Mouse (Mus musculus) embryonic facial prominence, embryonic 12.5 days (tissue): ENCODE data around the gene Entpd1. TPM values are rescaled to one million over a fixed set of nuclear protein-coding genes. Genes with fewer than 3 reads are reported as not detected.
A peak's percentile ranks its signal among the peaks of the same experiment; 100 is the strongest.

Experiments
- ATAC-seq: fragments of 200-750 bp; cut with Nextera tagmentation; 2 replicates; pipeline ENCODE4 v1.8.0; 2017; ENCODE audit not compliant: insufficient number of reproducible peaks, insufficient read depth, low FRiP score, low TSS enrichment
- H3K27ac ChIP-seq: fragments of 300-500 bp; sonication (generic); 2 replicates; pipeline ENCODE4 v1.5.1; 2016; ENCODE audit warnings: mild to moderate bottlenecking
- H3K27me3 ChIP-seq: fragments of 300-500 bp; sonication (generic); 2 replicates; pipeline ENCODE4 v1.6.1; 2016; ENCODE audit warnings: mild to moderate bottlenecking, moderate library complexity
- H3K36me3 ChIP-seq: fragments of 300-500 bp; sonication (generic); 2 replicates; pipeline ENCODE4 v1.6.1; 2016; ENCODE audit warnings: mild to moderate bottlenecking
- H3K4me1 ChIP-seq: fragments of 300-500 bp; sonication (generic); 2 replicates; pipeline ENCODE4 v1.6.1; 2016
- H3K4me2 ChIP-seq: fragments of 300-500 bp; sonication (generic); replicated peaks from 2 replicates; pipeline ENCODE4 v1.6.1; 2016; ENCODE audit warnings: mild to moderate bottlenecking, moderate library complexity
- H3K4me3 ChIP-seq: fragments of 300-500 bp; sonication (generic); 2 replicates; pipeline ENCODE4 v1.5.1; 2016; ENCODE audit warnings: mild to moderate bottlenecking
- H3K9ac ChIP-seq: fragments of 300-500 bp; sonication (generic); 2 replicates; pipeline ENCODE4 v1.6.1; 2016; ENCODE audit warnings: mild to moderate bottlenecking, moderate library complexity
- H3K9me3 ChIP-seq: fragments of 300-500 bp; sonication (generic); 2 replicates; pipeline ENCODE4 v1.6.1; 2016; ENCODE audit warnings: mild to moderate bottlenecking, moderate library complexity
- WGBS: fragments of 180-500 bp; shearing (Covaris S2); methylation state at CpG from one replicate; pipeline ENCODE4 v1.1.7; 2016; 5-methylcytosine and 5-hydroxymethylcytosine counted together
- polyA plus RNA-seq: library from polyadenylated mRNA; unstranded; fragments of >200 nt; fragmentation: Nextera tagmentation; extraction: Ambion mirVana; gene quantifications from 2 replicates; pipeline ENCODE4 v1.2.1, GENCODE M21; 2016

Entpd1 gene
- polyA plus RNA-seq, 1 experiment from 2014 or later = 7.4 TPM

DNA sequence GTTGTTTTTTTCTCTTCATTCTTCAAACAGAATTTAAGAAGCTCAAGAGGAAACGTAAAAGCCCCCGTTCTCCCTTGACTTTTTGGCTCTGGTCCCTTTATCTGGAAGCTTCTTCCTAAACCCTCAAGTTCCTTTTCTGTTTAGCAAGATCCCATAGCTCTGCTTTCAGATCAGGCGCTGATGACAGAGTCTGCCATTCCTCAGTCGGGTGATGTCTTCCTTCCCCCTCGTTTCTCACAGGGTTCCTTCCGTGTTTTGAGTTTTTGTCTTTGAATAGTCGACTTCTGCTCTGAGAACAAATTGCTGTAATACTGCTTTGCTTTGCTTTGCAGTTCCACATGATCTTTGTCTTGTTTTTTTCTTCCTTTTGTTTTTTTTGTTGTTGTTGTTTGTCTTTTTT, 18.4 kb downstream of the Entpd1 start:
- no peak overlapping the region for H3K4me2 ChIP-seq
- 77% methylated on average over 7 of the region's 7 CpGs for WGBS
- no peaks in the 10 kb centered on the region for H3K9me3 ChIP-seq
- H3K4me3 ChIP-seq = no peak overlapping the region
- H3K27ac ChIP-seq = no peak overlapping the region
- H3K27me3 ChIP-seq = no peaks in the 10 kb centered on the region
- H3K36me3 ChIP-seq = no peaks in the 10 kb centered on the region
- no peak overlapping the region for H3K9ac ChIP-seq
- H3K4me1 ChIP-seq = no peaks in the 10 kb centered on the region
- no peak for ATAC-seq

DNA sequence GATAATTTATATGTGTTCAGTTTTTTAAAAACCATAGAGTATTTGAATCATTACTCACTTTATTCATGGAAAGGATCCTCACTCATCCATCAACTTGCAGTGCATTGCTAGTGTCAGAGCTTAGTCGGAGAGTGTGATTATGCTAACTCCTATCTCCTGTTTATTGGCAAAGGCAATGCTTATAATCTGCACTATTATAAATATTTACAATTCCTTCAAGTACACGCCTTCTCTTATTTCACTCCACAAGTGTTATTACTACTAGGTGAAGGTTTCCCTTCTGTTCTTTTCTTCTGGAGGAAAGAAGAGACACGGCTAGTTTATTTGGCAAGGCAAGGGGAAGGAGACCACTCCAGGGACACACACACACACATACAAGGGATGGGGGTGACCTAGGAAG, 20.0 kb downstream of the Entpd1 start:
- Histone ChIP-seq H3K4me3 (no peak overlapping the region), H3K9me3 (no peaks in the 10 kb centered on the region), H3K9ac (no peak overlapping the region), H3K36me3 (no peaks in the 10 kb centered on the region), H3K4me2 (no peak overlapping the region), H3K4me1 (no peaks in the 10 kb centered on the region), H3K27ac (no peak overlapping the region), H3K27me3 (no peaks in the 10 kb centered on the region)
- ATAC-seq = no peak
- WGBS = 74% methylated on average over 3 of the region's 3 CpGs

DNA sequence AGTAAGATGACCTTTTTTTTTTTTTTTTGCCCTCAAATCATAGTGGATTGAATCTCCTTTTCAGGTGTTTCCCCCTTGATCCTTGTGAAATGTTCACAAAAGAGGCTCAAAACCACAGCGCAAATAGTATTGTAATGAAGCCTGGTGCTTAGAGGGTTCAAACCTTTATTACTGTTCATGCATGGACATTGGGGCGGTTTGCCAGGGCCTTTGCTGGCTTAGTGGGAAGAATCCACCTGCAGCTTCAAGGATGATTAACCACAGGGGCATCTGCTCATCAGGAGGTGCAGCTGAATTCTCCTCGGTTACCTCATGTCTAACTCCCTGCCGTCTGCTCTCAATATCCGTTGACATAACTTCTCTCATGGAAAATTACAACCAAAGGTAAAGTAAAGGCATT, 20.5 kb downstream of the Entpd1 start:
- H3K27ac ChIP-seq = no peak overlapping the region
- ATAC-seq = no peak
- no peaks in the 10 kb centered on the region for H3K4me1 ChIP-seq
- no peak overlapping the region for H3K4me2 ChIP-seq
- no peaks in the 10 kb centered on the region for H3K27me3 ChIP-seq
- no peak overlapping the region for H3K9ac ChIP-seq
- H3K9me3 ChIP-seq = no peaks in the 10 kb centered on the region
- H3K4me3 ChIP-seq = no peak overlapping the region
- H3K36me3 ChIP-seq = no peaks in the 10 kb centered on the region
- 88% methylated on average over 5 of the region's 5 CpGs for WGBS

DNA sequence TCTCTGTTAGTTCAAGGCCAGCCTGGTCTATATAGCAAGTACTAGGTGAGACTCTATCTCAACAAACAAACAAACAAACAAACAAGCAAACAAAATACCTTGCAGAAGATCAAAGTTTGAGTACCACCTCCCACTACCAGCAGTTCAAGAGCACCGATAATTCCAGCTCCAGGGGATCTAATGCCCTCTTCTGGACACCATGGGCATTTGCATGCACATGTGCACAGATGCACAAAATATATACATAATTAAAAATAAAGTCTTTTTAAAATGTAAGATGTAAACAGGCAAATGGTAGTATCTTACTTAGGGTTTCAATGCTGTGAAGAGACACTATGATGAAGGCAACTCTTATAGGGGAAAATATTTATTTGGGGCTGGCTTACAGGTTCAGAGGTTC, 21.0 kb downstream of the Entpd1 start:
- H3K9ac ChIP-seq = no peak overlapping the region
- no peak overlapping the region for H3K4me3 ChIP-seq
- ATAC-seq = no peak
- H3K27ac ChIP-seq = no peak overlapping the region
- H3K9me3 ChIP-seq = no peaks in the 10 kb centered on the region
- H3K4me2 ChIP-seq = no peak overlapping the region
- H3K4me1 ChIP-seq = no peaks in the 10 kb centered on the region
- no peaks in the 10 kb centered on the region for H3K27me3 ChIP-seq
- WGBS = 54% methylated on average over 1 of the region's 1 CpGs
- H3K36me3 ChIP-seq = no peaks in the 10 kb centered on the region

DNA sequence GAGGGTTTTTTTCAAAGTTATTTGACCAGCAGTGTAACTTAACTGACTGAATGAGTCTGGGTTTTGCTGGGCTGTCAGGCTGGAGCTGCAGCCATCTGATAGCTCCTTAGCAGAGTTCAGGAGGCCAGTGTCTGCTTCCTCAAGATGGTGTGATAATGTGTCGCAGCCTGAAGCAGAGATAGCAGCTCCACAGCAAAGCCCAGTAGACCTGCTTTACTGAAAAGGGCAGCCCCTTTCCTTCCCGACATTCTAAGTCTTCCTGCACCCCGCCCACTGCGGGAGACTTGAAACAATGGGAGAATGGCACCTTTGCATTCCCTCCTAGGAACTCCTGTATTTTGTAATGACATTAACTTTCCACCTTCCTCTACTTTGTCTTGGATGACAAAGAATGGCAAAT, 24.9 kb downstream of the Entpd1 start:
- no peak overlapping the region for H3K4me3 ChIP-seq

DNA sequence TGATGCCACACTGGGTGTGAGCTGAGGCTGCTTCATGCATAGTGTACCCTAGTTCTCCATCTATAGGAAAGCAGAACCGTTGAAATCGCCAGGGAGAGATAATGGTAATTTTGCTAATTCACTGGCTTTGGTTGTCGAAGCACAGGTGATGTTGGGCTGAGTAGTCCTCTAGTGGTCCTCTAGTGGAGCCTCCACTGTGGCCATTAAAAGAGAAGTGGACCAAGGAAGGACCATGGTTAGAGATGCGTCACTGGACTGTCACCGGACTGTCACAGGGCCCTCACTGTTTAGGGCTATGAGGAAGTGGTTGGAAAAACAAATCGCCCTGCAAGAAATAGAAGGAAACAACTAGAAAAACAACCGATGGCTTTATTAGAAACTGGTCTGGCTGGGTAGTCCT, 25.4 kb downstream of the Entpd1 start:
- Histone ChIP-seq H3K4me2 (no peak overlapping the region), H3K9ac (no peak overlapping the region), H3K9me3 (no peaks in the 10 kb centered on the region), H3K4me1 (no peaks in the 10 kb centered on the region), H3K27me3 (no peaks in the 10 kb centered on the region), H3K27ac (no peak overlapping the region), H3K4me3 (no peak overlapping the region), H3K36me3 (no peaks in the 10 kb centered on the region)
- no peak for ATAC-seq
- 90% methylated on average over 7 of the region's 7 CpGs for WGBS

More for the DNA sequence above, 24.9 kb downstream of the Entpd1 start:
- no peak overlapping the region for H3K9ac ChIP-seq
- no peaks in the 10 kb centered on the region for H3K4me1 ChIP-seq
- no peaks in the 10 kb centered on the region for H3K36me3 ChIP-seq
- no peaks in the 10 kb centered on the region for H3K9me3 ChIP-seq
- H3K4me2 ChIP-seq = no peak overlapping the region
- H3K27me3 ChIP-seq = no peaks in the 10 kb centered on the region
- ATAC-seq = no peak
- no peak overlapping the region for H3K27ac ChIP-seq
- WGBS = 55% methylated on average over 4 of the region's 4 CpGs

DNA sequence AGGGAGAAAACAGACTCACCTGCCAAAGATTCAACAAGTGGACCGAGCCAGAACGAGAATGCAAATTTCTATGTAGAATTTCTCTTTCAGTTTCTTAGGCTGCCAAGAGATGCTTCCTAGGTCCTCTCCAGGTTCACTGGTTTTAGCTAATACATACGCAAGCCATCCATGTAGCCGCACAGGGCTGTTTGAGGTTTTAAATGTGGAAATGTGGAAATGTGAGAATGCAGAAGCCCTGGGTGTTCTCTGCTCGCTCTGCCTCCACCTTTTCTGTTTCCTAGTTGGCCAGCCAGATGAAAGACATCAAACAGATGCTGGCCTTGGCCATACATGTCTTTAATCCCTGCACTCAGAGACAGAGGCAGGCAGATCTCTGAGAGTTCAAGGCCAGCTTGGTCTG, 26.4 kb downstream of the Entpd1 start:
- no peak for ATAC-seq
- WGBS = 84% methylated on average over 5 of the region's 5 CpGs
- H3K27ac ChIP-seq = no peak overlapping the region
- H3K4me3 ChIP-seq = no peak overlapping the region
- H3K4me2 ChIP-seq = no peak overlapping the region
- H3K36me3 ChIP-seq = no peaks in the 10 kb centered on the region
- H3K9me3 ChIP-seq = no peaks in the 10 kb centered on the region
- no peaks in the 10 kb centered on the region for H3K27me3 ChIP-seq
- no peaks in the 10 kb centered on the region for H3K4me1 ChIP-seq
- H3K9ac ChIP-seq = no peak overlapping the region

DNA sequence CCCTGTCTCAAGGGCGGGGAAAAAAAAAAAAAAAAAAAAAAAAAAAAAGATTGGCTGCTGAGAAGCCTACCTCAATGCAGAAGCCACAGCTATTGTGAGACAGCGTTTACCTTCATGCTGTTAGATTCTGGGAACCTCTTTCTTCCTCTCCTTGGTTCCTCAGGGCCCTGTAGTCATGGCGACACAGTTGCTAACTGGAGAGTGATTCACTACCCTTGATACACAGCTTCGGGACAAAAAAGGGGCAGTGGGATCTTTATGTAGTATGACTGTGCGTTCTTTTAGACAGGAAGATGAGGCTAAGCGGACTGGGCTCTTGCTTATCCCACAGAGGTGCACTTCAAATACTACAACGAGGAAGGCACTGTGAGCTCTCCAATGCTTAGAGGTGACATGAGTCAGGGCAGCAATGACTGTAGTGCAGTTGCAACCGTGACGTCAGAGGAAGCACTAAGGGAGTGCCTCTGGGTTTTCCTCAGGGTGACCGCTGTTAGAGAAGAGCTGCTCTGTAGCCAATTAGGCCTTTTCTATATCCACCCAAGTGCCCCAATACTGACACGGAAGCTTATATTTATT, 27.7 kb downstream of the Entpd1 start:
- H3K9ac ChIP-seq = no peak overlapping the region
- H3K4me3 ChIP-seq = no peak overlapping the region
- 84% methylated on average over 11 of the region's 11 CpGs for WGBS
- no peaks in the 10 kb centered on the region for H3K4me1 ChIP-seq
- H3K9me3 ChIP-seq = no peaks in the 10 kb centered on the region
- no peak overlapping the region for H3K27ac ChIP-seq
- no peaks in the 10 kb centered on the region for H3K36me3 ChIP-seq
- H3K27me3 ChIP-seq = no peaks in the 10 kb centered on the region
- no peak overlapping the region for H3K4me2 ChIP-seq
- no peak for ATAC-seq

DNA sequence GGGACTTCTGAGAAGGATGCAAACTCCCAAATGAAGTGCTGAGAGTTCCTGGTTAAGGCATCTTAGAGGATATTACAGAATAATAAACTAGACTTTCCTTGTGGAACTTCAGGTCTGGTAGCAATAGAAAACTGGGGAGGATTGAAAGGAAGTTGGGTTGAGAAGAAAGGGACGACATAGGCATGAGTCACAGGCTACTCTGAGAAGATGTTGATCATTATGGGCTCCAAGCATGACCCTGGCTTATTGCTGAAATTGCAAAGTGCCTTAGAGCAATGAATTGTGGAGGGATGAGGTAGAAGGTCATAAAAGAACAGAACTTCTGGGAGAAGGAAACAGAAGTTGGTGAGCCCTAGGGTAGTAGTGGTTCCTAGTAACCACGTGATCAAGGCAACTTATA, 28.6 kb downstream of the Entpd1 start:
- no peak overlapping the region for H3K27ac ChIP-seq
- H3K27me3 ChIP-seq = no peaks in the 10 kb centered on the region
- no peaks in the 10 kb centered on the region for H3K4me1 ChIP-seq
- H3K9ac ChIP-seq = no peak overlapping the region
- WGBS = 82% methylated on average over 2 of the region's 2 CpGs
- ATAC-seq = no peak
- H3K4me3 ChIP-seq = no peak overlapping the region
- H3K9me3 ChIP-seq = no peaks in the 10 kb centered on the region
- H3K36me3 ChIP-seq = no peaks in the 10 kb centered on the region
- H3K4me2 ChIP-seq = no peak overlapping the region

DNA sequence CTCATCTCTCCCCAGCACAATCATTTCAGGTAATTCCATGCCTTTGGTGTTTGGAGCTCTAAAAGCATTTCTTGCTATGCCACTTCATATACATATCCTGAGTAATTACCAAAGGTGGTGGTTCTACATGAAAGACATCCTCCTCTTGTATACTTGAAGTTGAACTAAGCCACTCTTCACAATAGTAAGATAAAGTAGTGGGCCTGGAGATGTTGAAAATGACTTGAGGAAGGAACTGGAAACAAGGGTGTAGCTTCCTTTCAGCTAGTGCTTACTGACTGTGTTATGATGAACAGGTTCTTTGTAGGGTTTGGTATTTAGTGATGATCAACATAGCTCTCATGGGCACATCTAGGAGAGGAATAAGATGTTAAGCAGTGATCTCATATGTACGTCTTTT, 31.7 kb downstream of the Entpd1 start:
- H3K9ac ChIP-seq = no peak overlapping the region
- 91% methylated on average over 1 of the region's 1 CpGs for WGBS
- no peaks in the 10 kb centered on the region for H3K27me3 ChIP-seq
- H3K4me1 ChIP-seq = peaks cover 7% of the 10 kb centered on the region
- H3K36me3 ChIP-seq = no peaks in the 10 kb centered on the region
- H3K4me2 ChIP-seq = no peak overlapping the region
- H3K9me3 ChIP-seq = no peaks in the 10 kb centered on the region
- ATAC-seq = no peak
- H3K4me3 ChIP-seq = no peak overlapping the region
- H3K27ac ChIP-seq = no peak overlapping the region

DNA sequence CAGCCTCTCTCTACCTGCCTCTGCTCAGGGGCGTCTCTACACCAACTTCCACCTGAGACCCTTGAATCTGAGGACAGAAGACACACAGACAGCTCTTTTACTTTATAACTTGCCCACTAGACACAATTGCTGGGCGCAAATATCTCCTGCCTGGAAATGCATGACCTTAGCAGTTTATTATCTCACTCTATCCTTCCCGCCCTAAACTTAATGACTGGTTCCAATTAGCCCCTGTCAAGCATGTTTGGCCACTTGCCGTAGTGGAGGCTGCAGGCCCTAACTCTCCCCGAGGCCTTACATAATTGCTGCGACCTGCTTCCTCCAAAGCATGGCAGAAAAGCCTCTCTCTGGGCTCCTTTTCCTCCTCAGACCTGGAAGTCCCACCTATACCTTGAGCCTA, 34.2 kb downstream of the Entpd1 start:
- 27% methylated on average over 6 of the region's 6 CpGs for WGBS
- Histone ChIP-seq H3K4me1 (peaks cover 7% of the 10 kb centered on the region), H3K27ac (no peak overlapping the region), H3K27me3 (no peaks in the 10 kb centered on the region), H3K36me3 (no peaks in the 10 kb centered on the region), H3K4me3 (no peak overlapping the region), H3K9me3 (no peaks in the 10 kb centered on the region), H3K4me2 (no peak overlapping the region), H3K9ac (no peak overlapping the region)
- no peak for ATAC-seq

DNA sequence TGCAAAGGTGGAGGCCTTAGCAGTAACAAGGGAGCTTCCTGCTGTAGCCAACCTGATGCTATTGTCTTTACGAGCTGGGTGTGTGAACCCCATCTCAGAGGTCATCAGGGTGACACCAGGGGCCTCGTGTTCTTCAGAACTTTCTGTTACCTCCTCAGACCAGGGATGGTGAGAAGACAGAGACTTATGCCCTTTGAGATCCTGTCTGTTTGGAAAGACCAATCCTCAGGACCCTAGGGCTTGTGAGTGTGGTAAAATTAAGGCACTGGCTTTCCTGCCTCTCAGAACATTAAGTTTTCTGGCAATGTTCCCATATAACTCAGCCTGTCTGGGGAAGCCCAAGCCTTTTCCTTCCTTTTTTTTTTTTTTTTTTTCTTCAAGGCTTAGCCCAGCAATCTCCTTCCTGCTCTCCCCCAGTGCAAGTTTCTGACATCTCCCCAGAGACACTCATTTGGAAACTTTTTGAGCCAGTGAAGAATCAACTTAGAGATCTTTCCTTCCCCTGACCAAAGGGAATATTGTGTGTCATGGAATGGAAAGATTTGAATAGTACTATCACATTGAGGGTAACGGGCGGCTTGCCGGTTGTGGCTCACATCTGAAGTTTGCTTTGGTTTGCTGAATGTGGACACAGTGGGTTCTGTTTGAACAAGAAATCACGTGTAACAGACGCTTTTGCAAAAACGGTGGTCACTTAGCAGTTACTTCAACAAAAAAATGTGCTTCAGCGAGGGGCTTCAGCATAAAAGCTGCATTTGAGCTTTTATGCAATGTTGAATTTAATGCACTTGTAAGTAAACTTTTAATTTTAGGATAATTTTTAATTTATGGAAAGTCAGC, 35.4 kb downstream of the Entpd1 start:
- ATAC-seq = 0 out of 2 replicates have a peak, but pooled peaks have one; percentile 3
- Histone ChIP-seq H3K4me1 (peaks cover 7% of the 10 kb centered on the region), H3K9ac (no peak overlapping the region), H3K9me3 (no peaks in the 10 kb centered on the region), H3K27ac (peak overlapping the region; percentile 54), H3K4me3 (no peak overlapping the region), H3K27me3 (no peaks in the 10 kb centered on the region), H3K4me2 (no peak overlapping the region), H3K36me3 (no peaks in the 10 kb centered on the region)
- WGBS = 50% methylated on average over 9 of the region's 9 CpGs
